Comparison of ENCODE assay signal across 13 mouse cellular contexts in genomic region chr15:57633067-57633466, GRCm38 (mm10).
A peak's percentile ranks its signal among the peaks of the same experiment; 100 is the strongest.
DNase-seq lines count a peak whose midpoint lies in the region; ATAC-seq and TF ChIP-seq lines count a peak whose summit lies in the region.
"Had no signal": no experiment of that assay in that cellular context is flagged by ENCODE, and none has a peak within 500 bp of the region (broad histone marks: within the 10 kb centered on the region; RNA-seq: fewer than 3 reads in every experiment).

No protein-coding gene starts in this region.

- H3K4me2 ChIP-seq in lung, postnatal 0 days (replicated peaks; ENCODE audit: low read depth, low read length): no peak overlapping the region
- H3K4me2 ChIP-seq: limb, embryonic 13.5 days; stomach, embryonic 15.5 days had no signal

- no peaks in the 10 kb centered on the region for H3K27me3 ChIP-seq in lung, postnatal 0 days (replicated peaks; ENCODE audit: insufficient read depth, low read length)
- H3K27me3 ChIP-seq: limb, embryonic 13.5 days; stomach, embryonic 15.5 days had no signal

- no peaks in the 10 kb centered on the region for H3K9me3 ChIP-seq in lung, postnatal 0 days (ENCODE audit: low read length)
- H3K9me3 ChIP-seq: heart, embryonic 10.5 days; limb, embryonic 13.5 days; stomach, embryonic 15.5 days had no signal

- no peak overlapping the region for H3K4me3 ChIP-seq in lung, postnatal 0 days (ENCODE audit: low read depth, low read length)
- H3K4me3 ChIP-seq: heart, embryonic 10.5 days; limb, embryonic 13.5 days; stomach, embryonic 15.5 days had no signal

- peak; percentile 20 to 35 for DNase-seq in cerebellum, postnatal 25 days
- DNase-seq in cerebellum, adult 9-11 months: no peak
- peak; percentile 36 for DNase-seq in lung, postnatal 0 days (ENCODE audit: low spot score)
- DNase-seq in lung, postnatal 14 days: no peak
- peak; percentile 58 for DNase-seq in layer of hippocampus, adult 9-11 months
- DNase-seq in right cerebral cortex, postnatal 14 days: peak; percentile 31
- no peak for DNase-seq in gastrocnemius, postnatal 36 days
- DNase-seq in spleen, postnatal 4 days (ENCODE audit: low spot score in 2 of 2): no peak

- no peak for ATAC-seq in lung, postnatal 0 days
- ATAC-seq: intestine, embryonic 16.5 days; Patski had no signal

- no peak overlapping the region for H3K27ac ChIP-seq in lung, postnatal 0 days (ENCODE audit: low read length)
- H3K27ac ChIP-seq: heart, embryonic 10.5 days; limb, embryonic 13.5 days; stomach, embryonic 15.5 days had no signal

- no peaks in the 10 kb centered on the region for H3K4me1 ChIP-seq in lung, postnatal 0 days (ENCODE audit: insufficient read depth, low read depth, low read length)
- H3K4me1 ChIP-seq: heart, embryonic 10.5 days; limb, embryonic 13.5 days; stomach, embryonic 15.5 days had no signal

- no peak overlapping the region for H3K9ac ChIP-seq in lung, postnatal 0 days (replicated peaks; ENCODE audit: low read depth)
- H3K9ac ChIP-seq: limb, embryonic 13.5 days; stomach, embryonic 15.5 days had no signal

- TF ChIP-seq EP300 in lung, postnatal 0 days (IDR thresholded peaks at IDR 0.05): no peak

- WGBS in lung, postnatal 0 days: 50% methylated on average over 3 of the region's 3 CpGs

- intact Hi-C loops in gastrocnemius, postnatal 36 days (cut with DNase I): no loop called here

- no peaks in the 10 kb centered on the region for H3K36me3 ChIP-seq in lung, postnatal 0 days (ENCODE audit: insufficient read depth, low read length)
- H3K36me3 ChIP-seq: heart, embryonic 10.5 days; limb, embryonic 13.5 days; stomach, embryonic 15.5 days had no signal

- no peak for TF ChIP-seq CTCF in lung, postnatal 0 days (IDR thresholded peaks at IDR 0.05)

Comparison
In these comparisons a context has a peak if more than half of its experiments do, and no peak if none do; other contexts are left out.
1. DNase-seq: peak in cerebellum, postnatal 25 days (2 of 2), lung, postnatal 0 days (single experiment), layer of hippocampus, adult 9-11 months (single experiment) and right cerebral cortex, postnatal 14 days (single experiment); none in cerebellum, adult 9-11 months (single experiment), lung, postnatal 14 days (single experiment), gastrocnemius, postnatal 36 days (0 of 2) and spleen, postnatal 4 days (0 of 2).